Mouse (Mus musculus) lung, adult 2 months (tissue): ENCODE results near the gene Echdc2.

ENCODE experiments used
- CTCF ChIP-seq: fragments of 200-500 bp; IDR thresholded peaks from 2 replicates; pipeline ENCODE4 v1.5.1; 2011; ENCODE audit warnings: mild to moderate bottlenecking, low read length, control low read depth; ENCODE audit not compliant: insufficient read depth
- POLR2A ChIP-seq: fragments of 200-500 bp; IDR thresholded peaks from 2 replicates; pipeline ENCODE4 v1.6.1; 2011; ENCODE audit warnings: low read depth, mild to moderate bottlenecking, control low read depth, low read length, borderline replicate concordance; ENCODE audit errors: extremely low read depth

DNA sequence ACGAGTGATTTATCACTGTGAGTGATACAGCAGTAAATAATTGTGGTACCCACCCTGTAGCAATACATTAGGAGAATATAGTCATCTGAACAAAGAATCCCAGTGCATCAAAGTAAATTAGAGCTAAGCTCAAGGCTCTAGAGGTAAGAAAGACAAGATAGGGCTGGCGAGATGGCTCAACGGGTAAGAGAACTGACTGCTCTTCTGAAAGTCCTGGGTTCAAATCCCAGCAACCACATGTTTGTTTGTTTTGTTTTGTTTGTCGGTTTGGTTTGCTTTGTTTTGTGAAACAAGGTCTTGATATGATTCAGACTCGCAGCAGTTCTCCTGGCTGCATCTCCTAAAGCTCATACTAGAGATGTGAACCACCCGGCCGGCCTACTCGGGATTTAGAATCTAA lies 47.7 kb upstream of the Echdc2 start:
- no peak for TF ChIP-seq POLR2A
- TF ChIP-seq CTCF: no peak
